Mouse (Mus musculus) MEL (cell line): ENCODE measurements around the gene Ap2b1. TPM values are rescaled to one million over a fixed set of nuclear protein-coding genes. Genes with fewer than 3 reads are reported as not detected.

Source experiments
- DNase-seq: peaks from one replicate; pipeline ENCODE4 v3.0.0; 2011; ENCODE audit warnings: low read depth, low spot score
- H3K27ac ChIP-seq: 2 replicates; pipeline ENCODE4 v1.5.1; 2012; ENCODE audit warnings: low read depth, mild to moderate bottlenecking, control low read depth, low read length, moderate library complexity; ENCODE audit not compliant: control insufficient read depth
- H3K27me3 ChIP-seq, 2 experiments: fragments of 150-350 bp in 1 of 2; sonication (generic) in 1 of 2; 2 replicates each; pipeline ENCODE4 v1.6.1; 2012; ENCODE audit warnings: low read length in 2 of 2, mild to moderate bottlenecking in 2 of 2, improper control_type of control experiment in 1 of 2, moderate library complexity in 1 of 2; ENCODE audit not compliant: insufficient read depth in 2 of 2, control insufficient read depth in 1 of 2
- H3K36me3 ChIP-seq, 2 experiments: 2 replicates each; pipeline ENCODE4 v1.6.1; 2012 to 2014; ENCODE audit warnings: low read length in 2 of 2, improper control_type of control experiment in 1 of 2, inconsistent platforms in 1 of 2, mild to moderate bottlenecking in 1 of 2; ENCODE audit not compliant: insufficient read depth in 2 of 2, control insufficient read depth in 1 of 2
- H3K4me1 ChIP-seq, 2 experiments: fragments of 150-350 bp in 1 of 2; sonication (generic) in 1 of 2; 2 replicates each; pipeline ENCODE4 v1.6.1; 2012; ENCODE audit warnings: low read length in 2 of 2, improper control_type of control experiment in 1 of 2, mild to moderate bottlenecking in 1 of 2; ENCODE audit not compliant: insufficient read depth in 2 of 2, control insufficient read depth in 1 of 2
- H3K4me3 ChIP-seq, 2 experiments: fragments of 150-350 bp in 1 of 2; sonication (generic) in 1 of 2; 2 replicates each; pipeline ENCODE4 v1.5.1; 2012; ENCODE audit warnings: low read depth in 2 of 2, low read length in 2 of 2, mild to moderate bottlenecking in 2 of 2, moderate library complexity in 2 of 2, control low read depth in 1 of 2, improper control_type of control experiment in 1 of 2; ENCODE audit not compliant: control insufficient read depth in 1 of 2, insufficient read depth in 1 of 2
- H3K79me2 ChIP-seq: 2 replicates; pipeline ENCODE4 v1.6.1; 2012; ENCODE audit warnings: mild to moderate bottlenecking, low read length, moderate library complexity; ENCODE audit not compliant: control insufficient read depth, poor library complexity, insufficient read depth
- H3K9ac ChIP-seq: 2 replicates; pipeline ENCODE4 v1.6.1; 2012; ENCODE audit warnings: low read depth, mild to moderate bottlenecking, control low read depth, low read length, moderate library complexity; ENCODE audit not compliant: control insufficient read depth, poor library complexity, severe bottlenecking
- H3K9me3 ChIP-seq: fragments of 150-350 bp; sonication (generic); replicated peaks from 2 replicates; pipeline ENCODE4 v1.6.1; 2012; ENCODE audit warnings: mild to moderate bottlenecking, low read length, improper control_type of control experiment, moderate library complexity; ENCODE audit not compliant: insufficient read depth
- BHLHE40 ChIP-seq: IDR thresholded peaks from 2 replicates; pipeline ENCODE4 v1.6.1; 2012; ENCODE audit warnings: low read depth, mild to moderate bottlenecking, inconsistent platforms, low read length, improper control_type of control experiment, borderline replicate concordance
- CHD2 ChIP-seq: IDR thresholded peaks from 2 replicates; pipeline ENCODE4 v1.6.1; 2011; ENCODE audit warnings: low read length, improper control_type of control experiment
- CTCF ChIP-seq, 3 experiments: IDR thresholded peaks in 2 of 3; conservative IDR thresholded peaks in 1 of 3; 2 replicates each; pipeline ENCODE4 v1.5.1; 2011 to 2012; ENCODE audit warnings: low read length in 3 of 3, low read depth in 2 of 3, mild to moderate bottlenecking in 2 of 3, improper control_type of control experiment in 1 of 3, inconsistent platforms in 1 of 3, mixed read lengths in 1 of 3, moderate library complexity in 1 of 3; ENCODE audit not compliant: control insufficient read depth in 1 of 3, insufficient read depth in 1 of 3, poor library complexity in 1 of 3, severe bottlenecking in 1 of 3
- GABPA ChIP-seq: IDR thresholded peaks from 2 replicates; pipeline ENCODE4 v1.6.1; 2012; ENCODE audit warnings: low read depth, mild to moderate bottlenecking, inconsistent platforms, low read length, improper control_type of control experiment, moderate library complexity
- GATA1 ChIP-seq: IDR thresholded peaks from 2 replicates; pipeline ENCODE4 v1.6.1; 2011; ENCODE audit warnings: low read depth, low read length, improper control_type of control experiment
- HCFC1 ChIP-seq: IDR thresholded peaks from 2 replicates; pipeline ENCODE4 v1.6.1; 2012; ENCODE audit warnings: low read depth, mild to moderate bottlenecking, inconsistent platforms, low read length, improper control_type of control experiment, moderate library complexity
- KAT2A ChIP-seq: conservative IDR thresholded peaks from 2 replicates; pipeline ENCODE4 v1.6.1; 2012; ENCODE audit warnings: low read depth, low read length, improper control_type of control experiment, inconsistent platforms
- MAFK ChIP-seq: IDR thresholded peaks from 2 replicates; pipeline ENCODE4 v1.6.1; 2011; ENCODE audit warnings: low read depth, mild to moderate bottlenecking, low read length, improper control_type of control experiment, borderline replicate concordance
- MAZ ChIP-seq: IDR thresholded peaks from 2 replicates; pipeline ENCODE4 v1.6.1; 2012; ENCODE audit warnings: low read depth, mild to moderate bottlenecking, inconsistent platforms, low read length, improper control_type of control experiment
- MEF2A ChIP-seq: IDR thresholded peaks from 2 replicates; pipeline ENCODE4 v1.6.1; 2014; ENCODE audit warnings: low read depth, mild to moderate bottlenecking, inconsistent platforms, low read length, improper control_type of control experiment; ENCODE audit not compliant: poor library complexity, insufficient replicate concordance, severe bottlenecking; ENCODE audit errors: extremely low read depth
- MYC ChIP-seq: IDR thresholded peaks from 2 replicates; pipeline ENCODE4 v1.6.1; 2011; ENCODE audit warnings: low read depth, mild to moderate bottlenecking, low read length, improper control_type of control experiment, moderate library complexity
- NRF1 ChIP-seq: IDR thresholded peaks from 2 replicates; pipeline ENCODE4 v1.6.1; 2014; ENCODE audit warnings: low read depth, mild to moderate bottlenecking, inconsistent platforms, low read length, improper control_type of control experiment, moderate library complexity; ENCODE audit not compliant: poor library complexity, insufficient read depth, severe bottlenecking
- POLR2A ChIP-seq, 2 experiments: IDR thresholded peaks; 2 replicates each; pipeline ENCODE4 v1.6.1; 2011 to 2012; ENCODE audit warnings: low read length in 2 of 2, mild to moderate bottlenecking in 2 of 2, control low read depth in 1 of 2, improper control_type of control experiment in 1 of 2, low read depth in 1 of 2, moderate library complexity in 1 of 2; ENCODE audit not compliant: control insufficient read depth in 1 of 2, insufficient read depth in 1 of 2, poor library complexity in 1 of 2
- POLR2AphosphoS5 ChIP-seq: IDR thresholded peaks from 2 replicates; pipeline ENCODE4 v1.6.1; 2012; ENCODE audit warnings: low read depth, borderline replicate concordance, mild to moderate bottlenecking, inconsistent platforms, low read length, moderate library complexity, mixed read lengths
- SIN3A ChIP-seq: IDR thresholded peaks from 2 replicates; pipeline ENCODE4 v1.6.1; 2012; ENCODE audit warnings: low read length, improper control_type of control experiment, inconsistent platforms
- SMC3 ChIP-seq: IDR thresholded peaks from 2 replicates; pipeline ENCODE4 v1.6.1; 2011; ENCODE audit warnings: low read depth, low read length, improper control_type of control experiment
- TBP ChIP-seq: IDR thresholded peaks from 2 replicates; pipeline ENCODE4 v1.8.0; 2011; ENCODE audit warnings: low read depth, low read length, improper control_type of control experiment
- ZC3H11A ChIP-seq: IDR thresholded peaks from 2 replicates; pipeline ENCODE4 v1.6.1; 2012; ENCODE audit warnings: low read depth, mild to moderate bottlenecking, inconsistent platforms, low read length, improper control_type of control experiment
- ZKSCAN1 ChIP-seq: IDR thresholded peaks from 2 replicates; pipeline ENCODE4 v1.6.1; 2012; ENCODE audit warnings: low read depth, mild to moderate bottlenecking, inconsistent platforms, low read length, improper control_type of control experiment, moderate library complexity
- ZMIZ1 ChIP-seq: IDR thresholded peaks from 2 replicates; pipeline ENCODE4 v1.6.1; 2012; ENCODE audit warnings: low read depth, mild to moderate bottlenecking, inconsistent platforms, low read length, improper control_type of control experiment, moderate library complexity
- polyA plus RNA-seq, 2 experiments: library from polyadenylated mRNA; stranded (reverse) in 1 of 2; unstranded in 1 of 2; fragments of >175 nt in 1 of 2; fragments of >200 nt in 1 of 2; gene quantifications; 2 replicates each; pipeline versions ENCODE4 v1.2.1 to v1.2.4; 2012; ENCODE audit warnings: low replicate concordance in 2 of 2, low read depth in 1 of 2; ENCODE audit not compliant: insufficient read length in 2 of 2, insufficient read depth in 1 of 2, missing spikeins in 1 of 2
- total RNA-seq: library from RNA; depleted of rRNA; stranded (reverse); fragments of 300-350 nt; gene quantifications from 2 replicates; pipeline ENCODE4 v1.2.3, GENCODE M21; 2012

The Ap2b1 gene
- total and polyA plus RNA-seq, 3 experiments = 60.6 to 165 (median 68.9) TPM

GRCm38 (mm10) chr11:83306700-83307253 is 8.0 kb downstream of the Ap2b1 start:
- H3K27ac ChIP-seq = no peak overlapping the region
- TF ChIP-seq ZC3H11A (no peak), GATA1 (no peak)
- H3K4me3 ChIP-seq = no peak overlapping the region
- peaks cover 6 to 9% of the 10 kb centered on the region in 2 experiments for H3K4me1 ChIP-seq
- H3K79me2 ChIP-seq = peaks cover 39% of the 10 kb centered on the region
- H3K9me3 ChIP-seq = no peaks in the 10 kb centered on the region
- no peak for DNase-seq
- peaks cover 6 to 17% of the 10 kb centered on the region in 2 experiments for H3K36me3 ChIP-seq
- no peaks in the 10 kb centered on the region for H3K27me3 ChIP-seq
- H3K9ac ChIP-seq = no peak overlapping the region

DNA sequence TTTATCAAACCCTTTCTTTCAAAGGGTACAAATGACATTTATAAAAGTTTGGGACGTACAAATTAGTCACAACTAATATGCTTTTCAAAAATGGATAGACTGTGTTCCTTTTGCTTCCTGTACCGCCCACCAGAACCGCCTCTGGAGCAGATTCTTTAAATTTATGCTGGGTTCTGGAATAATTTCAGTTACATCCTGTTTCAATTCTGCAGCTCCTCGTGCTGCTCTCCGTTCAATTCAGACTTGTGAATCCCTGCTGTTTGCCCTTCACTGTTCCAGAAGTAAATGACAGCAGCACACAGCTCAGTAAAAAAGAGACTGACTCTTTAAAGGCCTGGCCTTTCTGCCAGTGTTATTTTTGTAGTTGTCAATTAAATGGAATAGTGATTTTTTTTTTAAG is 13.6 kb downstream of the Ap2b1 start:
- Histone ChIP-seq H3K4me3 (no peak overlapping the region), H3K27me3 (no peaks in the 10 kb centered on the region), H3K27ac (no peak overlapping the region), H3K79me2 (peaks cover 8% of the 10 kb centered on the region), H3K9me3 (no peaks in the 10 kb centered on the region), H3K36me3 (peaks cover 0 to 15% of the 10 kb centered on the region in 2 experiments; a peak in 2 of 4 replicates), H3K9ac (no peak overlapping the region), H3K4me1 (no peaks in the 10 kb centered on the region)
- TF ChIP-seq SIN3A = no peak
- TF ChIP-seq CTCF (IDR thresholded peaks at IDR 0.05 in 2 of 3, conservative IDR thresholded peaks at IDR 0.05 in 1 of 3; ENCODE audit: control insufficient read depth in 1 of 3, insufficient read depth in 1 of 3, low read depth in 2 of 3, low read length in 3 of 3, poor library complexity in 1 of 3, severe bottlenecking in 1 of 3) = no peak
- no peak for DNase-seq

GRCm38 (mm10) chr11:83319048-83319447 is 20.2 kb downstream of the Ap2b1 start:
- peaks cover 7 to 42% of the 10 kb centered on the region in 2 experiments for H3K36me3 ChIP-seq
- no peak overlapping the region for H3K27ac ChIP-seq

More at GRCm38 (mm10) chr11:83319048-83319447, 20.2 kb downstream of the Ap2b1 start:
- H3K4me3 ChIP-seq = no peak overlapping the region
- no peaks in the 10 kb centered on the region for H3K4me1 ChIP-seq
- no peak for TF ChIP-seq SMC3
- no peak for TF ChIP-seq ZMIZ1
- no peak for TF ChIP-seq GABPA
- TF ChIP-seq SIN3A = no peak
- no peak for TF ChIP-seq CTCF (IDR thresholded peaks at IDR 0.05 in 2 of 3, conservative IDR thresholded peaks at IDR 0.05 in 1 of 3; ENCODE audit: control insufficient read depth in 1 of 3, insufficient read depth in 1 of 3, low read depth in 2 of 3, low read length in 3 of 3, poor library complexity in 1 of 3, severe bottlenecking in 1 of 3)
- no peak for TF ChIP-seq TBP
- no peak for TF ChIP-seq MEF2A
- no peak for TF ChIP-seq BHLHE40
- TF ChIP-seq POLR2AphosphoS5 = no peak
- TF ChIP-seq KAT2A = no peak
- no peak for TF ChIP-seq ZKSCAN1
- TF ChIP-seq NRF1 = no peak
- TF ChIP-seq MYC = no peak
- no peak for TF ChIP-seq MAZ
- TF ChIP-seq CHD2 = no peak
- TF ChIP-seq MAFK = no peak
- TF ChIP-seq HCFC1 = no peak
- TF ChIP-seq POLR2A (IDR thresholded peaks at IDR 0.05; ENCODE audit: control insufficient read depth in 1 of 2, insufficient read depth in 1 of 2, low read depth in 1 of 2, low read length in 2 of 2, poor library complexity in 1 of 2) = no peak
- H3K9me3 ChIP-seq = no peaks in the 10 kb centered on the region
- H3K27me3 ChIP-seq = no peaks in the 10 kb centered on the region
- no peaks in the 10 kb centered on the region for H3K79me2 ChIP-seq
- DNase-seq = no peak
- H3K9ac ChIP-seq = no peak overlapping the region
